Mouse (Mus musculus) C3H10T1/2 (cell line): ENCODE results near the gene Asdurf. TPM values are rescaled to one million over a fixed set of nuclear protein-coding genes. Genes with fewer than 3 reads are reported as not detected.

ENCODE experiments used
- polyA plus RNA-seq, 2 experiments: library from polyadenylated mRNA; unstranded; fragments of >200 nt; fragmentation: generic; extraction: Trizol; gene quantifications; one replicate each; pipeline ENCODE4 v1.2.1; 2012; ENCODE audit warnings: missing spikeins in 2 of 2

Asdurf gene
- polyA plus RNA-seq, result not detected

DNA sequence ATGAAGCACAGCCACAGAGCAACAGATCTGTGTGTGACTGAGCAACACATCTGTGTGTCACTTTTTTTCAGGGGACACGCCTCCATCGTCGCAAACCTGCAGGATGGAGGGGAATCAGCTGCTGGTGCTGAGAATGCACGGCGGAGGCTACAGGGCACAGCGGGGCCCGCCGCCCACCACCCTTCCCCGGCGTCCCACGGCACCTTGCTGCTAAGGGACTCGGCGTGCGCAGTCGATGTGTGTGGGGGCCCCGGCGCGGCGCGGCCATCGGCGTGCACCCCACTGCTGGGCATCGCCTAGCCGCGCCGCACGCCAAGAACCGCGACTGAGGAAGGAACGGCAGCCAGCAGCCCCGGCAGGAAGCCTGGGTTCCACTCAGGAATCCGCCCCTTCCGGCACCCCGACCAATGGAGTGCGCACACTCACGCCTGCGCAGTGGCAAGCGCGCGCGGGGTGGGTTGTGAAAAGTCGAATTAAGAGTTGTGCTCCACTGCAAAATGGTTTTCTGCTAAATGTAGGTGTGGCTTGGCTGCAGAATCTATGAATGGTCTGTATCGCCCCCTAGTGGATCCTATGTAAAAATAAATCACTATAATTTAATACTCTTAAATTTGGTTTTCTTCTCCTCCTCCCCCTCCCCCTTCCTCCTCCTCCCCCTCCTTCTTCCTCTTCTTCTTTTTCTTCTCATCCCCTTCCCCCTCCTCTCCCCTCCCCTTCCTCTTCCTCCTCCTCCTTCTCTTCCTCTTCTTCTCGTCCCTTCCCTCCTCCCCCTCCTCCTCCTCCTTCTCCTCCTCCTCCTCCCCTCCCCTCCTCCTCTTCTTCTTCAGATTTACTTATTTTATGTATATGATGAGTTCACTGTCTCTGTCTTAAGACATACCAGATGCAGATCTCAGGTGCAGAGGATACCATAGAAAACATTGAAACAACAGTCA is at the start of gene Asdurf, which contains the start of the genes Gm28551 and Asnsd1:
Gene Asdurf, minus strand, starts transcription at position 293 of the 935 bp plus-strand sequence.
Gene Gm28551, minus strand, starts transcription at position 341 of the 935 bp plus-strand sequence.
Gene Asnsd1, minus strand, starts transcription at position 426 of the 935 bp plus-strand sequence.

DNA sequence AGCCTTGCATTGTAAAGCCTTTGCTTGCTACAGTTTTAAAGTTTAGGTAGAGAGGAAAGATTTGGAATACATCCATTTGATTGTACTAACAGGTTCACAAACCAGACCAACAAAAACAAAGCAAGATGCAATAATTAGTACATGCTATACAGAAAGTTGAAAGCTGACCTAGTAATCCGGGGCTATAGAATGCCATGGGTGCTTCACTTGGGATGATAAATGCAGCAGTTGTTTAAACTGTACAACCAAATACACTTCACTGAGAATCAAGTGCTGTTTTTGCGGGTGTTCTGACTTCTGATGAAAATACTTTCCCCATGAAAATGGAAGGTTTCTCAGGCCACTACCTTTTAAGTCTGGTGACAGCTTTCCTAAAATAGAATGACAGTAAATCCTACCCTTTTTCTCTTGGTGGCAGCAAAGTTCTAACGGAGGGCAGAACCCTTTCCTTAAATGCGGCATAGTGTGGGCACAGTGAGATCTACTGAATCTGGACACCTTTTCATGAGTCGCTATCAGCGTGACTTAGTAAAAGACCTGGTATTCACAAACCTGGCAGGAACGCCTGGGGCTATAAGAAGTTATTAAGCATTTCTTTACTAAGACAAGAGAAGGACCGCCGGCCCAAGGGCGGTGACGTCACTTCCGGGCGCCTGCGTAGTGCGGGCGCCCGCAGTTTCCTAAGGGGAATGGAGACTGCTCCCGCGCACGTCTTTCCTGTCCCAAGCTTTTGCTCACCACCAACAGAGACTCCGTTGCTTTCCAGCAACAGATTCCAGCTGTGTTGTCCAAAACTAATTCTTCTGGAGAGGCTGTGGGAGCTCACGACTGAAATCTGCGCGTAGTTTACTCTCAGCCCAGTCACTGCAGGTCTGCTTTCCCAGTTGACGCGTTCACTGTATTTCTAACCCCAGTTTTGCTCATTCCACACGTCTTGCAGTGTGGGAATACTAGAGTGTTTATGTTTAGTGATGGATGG is 39.1 kb downstream of the Asdurf start, which contains the start of gene Osgepl1:
Gene Osgepl1, plus strand, starts transcription at position 636 of the 979 bp plus-strand sequence.

Other genes with a start within 250 kb of the Asdurf start
- not detected for gene 1700019A02Rik, start 165.0 kb downstream of the Asdurf start, polyA plus RNA-seq
- gene Pms1, start 55.6 kb downstream of the Asdurf start, polyA plus RNA-seq, result under 1 TPM; 0.09 to 0.53 TPM
- 1 to 10 TPM in 1 of 2 experiments, under 1 TPM in 1; 0.49 to 2.4 TPM for gene Ormdl1, start 55.5 kb downstream of the Asdurf start, polyA plus RNA-seq
- not detected for gene Gm28778, start 55.5 kb downstream of the Asdurf start, polyA plus RNA-seq
- 1 to 10 TPM in 1 of 2 experiments, under 1 TPM in 1; 0.25 to 2.1 TPM for gene Osgepl1, start 39.0 kb downstream of the Asdurf start, polyA plus RNA-seq
- under 1 TPM in 1 of 2 experiments, not detected in 1; 0.09 TPM for gene Gm28551, start within 50 bp of the Asdurf start, polyA plus RNA-seq
- gene Asnsd1, start 133 bp upstream of the Asdurf start, polyA plus RNA-seq, result 10 to 100 TPM; 10.7 to 30.7 TPM